Mouse (Mus musculus): Measurements from ENCODE around the gene Il2rb.

DNA sequence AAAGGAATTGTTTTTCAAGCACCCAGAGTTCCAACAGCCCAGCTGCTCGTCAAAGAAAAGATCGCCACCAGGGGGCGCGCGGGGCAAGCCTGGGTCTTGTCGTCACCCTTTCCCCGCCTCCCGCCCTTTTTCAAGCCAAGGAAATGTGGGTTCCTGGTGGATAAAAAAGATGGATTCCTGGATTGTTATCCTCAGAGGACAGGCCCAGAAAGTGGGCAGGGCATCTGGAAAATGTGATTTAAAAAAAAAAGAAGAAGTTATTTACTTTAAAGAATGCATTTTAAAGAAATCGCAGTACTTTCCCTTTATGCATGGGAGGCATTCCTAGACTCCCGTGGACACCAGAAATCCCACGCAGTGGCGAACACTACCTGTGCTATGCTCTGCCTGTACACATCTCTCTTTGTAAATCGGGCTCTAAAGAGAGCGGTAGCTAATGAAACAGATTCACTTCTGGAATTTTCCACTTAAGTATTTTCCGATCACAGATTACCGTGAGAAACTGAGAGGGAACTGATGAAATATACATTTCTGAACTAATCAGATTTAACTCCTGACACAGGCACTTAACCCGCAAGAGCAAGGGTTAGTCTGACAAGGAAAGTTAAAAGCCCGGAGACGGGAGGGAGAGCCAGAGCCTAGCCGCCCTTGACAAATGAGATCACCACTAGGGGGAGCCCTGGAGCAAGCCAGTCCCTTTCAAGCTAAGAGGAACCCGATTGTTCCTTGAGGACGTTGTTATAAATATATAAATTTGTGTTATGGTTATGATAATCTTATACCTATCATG, 47.1 kb downstream of the Il2rb start:
- TF ChIP-seq POLR2A (IDR thresholded peaks at IDR 0.05; ENCODE audit: insufficient read depth, low read depth, low read length) (0 out of 2 replicates have a peak, but pooled peaks have one; percentile 12), CTCF (IDR thresholded peaks at IDR 0.05) (peak; percentile 87)
